Mouse (Mus musculus) neural tube, embryonic 11.5 days (tissue): Measurements from ENCODE around the gene Olfr1254. TPM values are rescaled to one million over a fixed set of nuclear protein-coding genes. Genes with fewer than 3 reads are reported as not detected.

Experiments used
- ATAC-seq: fragments of 200-750 bp; cut with Nextera tagmentation; 2 replicates; pipeline ENCODE4 v1.8.0; 2017; ENCODE audit warnings: moderate number of reproducible peaks, mild to moderate bottlenecking, moderate TSS enrichment, moderate library complexity; ENCODE audit not compliant: insufficient read depth, low FRiP score, low TSS enrichment
- DNase-seq: peaks from one replicate; pipeline ENCODE4 v3.0.0-alpha.2; 2015; ENCODE audit warnings: low spot score
- H3K27ac ChIP-seq: fragments of 300-500 bp; sonication (generic); 2 replicates; pipeline ENCODE4 v1.5.1; 2014; ENCODE audit warnings: low read depth, mild to moderate bottlenecking, low read length
- H3K27me3 ChIP-seq: fragments of 300-500 bp; sonication (generic); 2 replicates; pipeline ENCODE4 v1.6.1; 2014; ENCODE audit warnings: mild to moderate bottlenecking, low read length, mixed read lengths; ENCODE audit not compliant: control insufficient read depth, insufficient read depth
- H3K36me3 ChIP-seq: fragments of 300-500 bp; sonication (generic); 2 replicates; pipeline ENCODE4 v1.6.1; 2014; ENCODE audit warnings: mild to moderate bottlenecking, low read length, moderate library complexity, mixed read lengths; ENCODE audit not compliant: control insufficient read depth, insufficient read depth
- H3K4me1 ChIP-seq: fragments of 300-500 bp; sonication (generic); 2 replicates; pipeline ENCODE4 v1.6.1; 2014; ENCODE audit warnings: low read length, mixed read lengths; ENCODE audit not compliant: control insufficient read depth, insufficient read depth
- H3K4me2 ChIP-seq: fragments of 300-500 bp; sonication (generic); 2 replicates; pipeline ENCODE4 v1.6.1; 2014; ENCODE audit warnings: low read depth, mild to moderate bottlenecking, moderate library complexity
- H3K4me3 ChIP-seq: fragments of 300-500 bp; sonication (generic); 2 replicates; pipeline ENCODE4 v1.5.1; 2014; ENCODE audit warnings: low read depth, low read length
- H3K9ac ChIP-seq: fragments of 300-500 bp; sonication (generic); 2 replicates; pipeline ENCODE4 v1.6.1; 2014; ENCODE audit warnings: mild to moderate bottlenecking, low read length
- H3K9me3 ChIP-seq: fragments of 300-500 bp; sonication (generic); 2 replicates; pipeline ENCODE4 v1.6.1; 2016; ENCODE audit warnings: low read length; ENCODE audit not compliant: control insufficient read depth
- WGBS: fragments of 180-500 bp; shearing (Covaris S2); extraction: QIAGEN DNeasy Blood & Tissue Kit; methylation state at CpG from one replicate; pipeline ENCODE4 v1.1.7; 2014; 5-methylcytosine and 5-hydroxymethylcytosine counted together
- polyA plus RNA-seq: library from polyadenylated mRNA; unstranded; fragments of >200 nt; fragmentation: Nextera tagmentation; extraction: Ambion mirVana; gene quantifications from 2 replicates; pipeline ENCODE4 v1.2.1, GENCODE M21; 2014

Olfr1254 gene
- polyA plus RNA-seq = not detected in 2 replicates

- DNase-seq (no peak), ATAC-seq (no peak)
- Histone ChIP-seq H3K27me3 (no peaks in the 10 kb centered on the region), H3K4me2 (no peak within 1 kb of the TSS), H3K9ac (no peak within 1 kb of the TSS), H3K4me3 (no peak within 1 kb of the TSS), H3K27ac (no peak within 1 kb of the TSS), H3K36me3 (no peaks in the 10 kb centered on the region), H3K9me3 (no peaks in the 10 kb centered on the region), H3K4me1 (no peaks in the 10 kb centered on the region)
Measured at GRCm38 (mm10) chr2:89793519-89793918, at the start of gene Olfr1254. TSS of gene Olfr1254 (minus strand) at chr2:89793619.

DNA sequence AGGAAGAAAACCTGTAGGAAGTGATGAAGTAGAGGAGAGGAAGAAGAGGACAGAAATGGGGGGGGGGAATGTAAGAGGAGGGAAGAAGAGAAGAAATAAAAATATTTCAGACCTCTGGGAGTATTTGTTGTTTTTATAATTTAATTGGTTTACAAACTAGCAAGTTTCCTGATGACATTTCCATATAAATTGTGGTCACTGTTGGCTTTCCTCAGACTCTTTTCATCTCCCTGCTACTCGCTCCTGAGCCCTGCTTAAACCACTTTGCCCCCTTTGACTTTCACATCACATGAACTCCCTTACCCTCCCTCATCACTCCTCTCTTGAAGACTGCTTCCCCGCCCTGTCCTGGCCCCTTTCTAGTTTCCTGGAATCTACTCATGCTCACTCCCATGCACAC lies 48.0 kb upstream of the Olfr1254 start, which contains the start of gene Olfr1256:
Gene Olfr1256, minus strand, starts transcription at position 101 of the 400 bp plus-strand sequence.
- DNase-seq = no peak
- H3K9me3 ChIP-seq = no peaks in the 10 kb centered on the region
- no peaks in the 10 kb centered on the region for H3K36me3 ChIP-seq

GRCm38 (mm10) chr2:89820216-89820615 lies 26.8 kb upstream of the Olfr1254 start:
- no peak overlapping the region for H3K4me3 ChIP-seq
- H3K4me2 ChIP-seq = no peak overlapping the region
- no peak for DNase-seq
- WGBS = 96% methylated on average over 1 of the region's 1 CpGs
- H3K9me3 ChIP-seq = no peaks in the 10 kb centered on the region
- H3K36me3 ChIP-seq = no peaks in the 10 kb centered on the region
- ATAC-seq = no peak
- H3K4me1 ChIP-seq = no peaks in the 10 kb centered on the region
- no peak overlapping the region for H3K27ac ChIP-seq
- no peaks in the 10 kb centered on the region for H3K27me3 ChIP-seq
- H3K9ac ChIP-seq = no peak overlapping the region

More for the DNA sequence above, 48.0 kb upstream of the Olfr1254 start, which contains the start of gene Olfr1256:
- Histone ChIP-seq H3K27ac (no peak within 1 kb of the TSS), H3K4me2 (no peak within 1 kb of the TSS), H3K27me3 (no peaks in the 10 kb centered on the region), H3K9ac (no peak within 1 kb of the TSS), H3K4me1 (no peaks in the 10 kb centered on the region), H3K4me3 (no peak within 1 kb of the TSS)
- 46% methylated on average over 2 of the region's 2 CpGs for WGBS
- no peak for ATAC-seq

DNA sequence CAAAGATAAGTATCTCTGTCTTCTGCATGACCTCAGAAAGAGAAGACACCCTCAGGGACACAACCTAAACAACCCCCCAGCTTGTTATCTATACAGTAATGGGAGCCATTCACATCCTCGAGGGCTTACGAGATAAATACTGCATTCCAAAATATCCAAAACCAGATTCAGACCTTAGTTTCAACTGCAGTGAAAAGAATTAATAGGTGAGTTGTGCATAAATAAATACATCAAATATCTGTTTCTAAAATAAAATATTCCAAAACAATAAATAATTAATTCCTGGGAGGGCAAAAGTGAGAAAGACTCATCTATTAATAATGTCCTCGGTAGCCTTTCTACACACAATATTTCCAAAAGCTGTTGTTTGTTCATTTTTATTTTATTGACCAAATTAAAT lies 18.3 kb upstream of the Olfr1254 start, which contains the start of gene Olfr1255:
Gene Olfr1255, plus strand, starts transcription at position 301 of the 400 bp plus-strand sequence.
- Histone ChIP-seq H3K9ac (no peak within 1 kb of the TSS), H3K9me3 (no peaks in the 10 kb centered on the region), H3K36me3 (no peaks in the 10 kb centered on the region), H3K27ac (no peak within 1 kb of the TSS), H3K4me3 (no peak within 1 kb of the TSS), H3K4me1 (no peaks in the 10 kb centered on the region), H3K4me2 (no peak within 1 kb of the TSS), H3K27me3 (no peaks in the 10 kb centered on the region)
- DNase-seq (no peak), ATAC-seq (no peak)
- WGBS = 94% methylated on average over 3 of the region's 3 CpGs

GRCm38 (mm10) chr2:89810751-89811150 lies 17.3 kb upstream of the Olfr1254 start:
- no peak overlapping the region for H3K9ac ChIP-seq
- H3K4me3 ChIP-seq = no peak overlapping the region
- H3K36me3 ChIP-seq = no peaks in the 10 kb centered on the region
- no peaks in the 10 kb centered on the region for H3K27me3 ChIP-seq
- ATAC-seq (no peak), DNase-seq (no peak)
- no peaks in the 10 kb centered on the region for H3K9me3 ChIP-seq
- no peak overlapping the region for H3K27ac ChIP-seq
- 76% methylated on average over 2 of the region's 2 CpGs for whole genome bisulfite sequencing
- no peak overlapping the region for H3K4me2 ChIP-seq
- H3K4me1 ChIP-seq = no peaks in the 10 kb centered on the region

DNA sequence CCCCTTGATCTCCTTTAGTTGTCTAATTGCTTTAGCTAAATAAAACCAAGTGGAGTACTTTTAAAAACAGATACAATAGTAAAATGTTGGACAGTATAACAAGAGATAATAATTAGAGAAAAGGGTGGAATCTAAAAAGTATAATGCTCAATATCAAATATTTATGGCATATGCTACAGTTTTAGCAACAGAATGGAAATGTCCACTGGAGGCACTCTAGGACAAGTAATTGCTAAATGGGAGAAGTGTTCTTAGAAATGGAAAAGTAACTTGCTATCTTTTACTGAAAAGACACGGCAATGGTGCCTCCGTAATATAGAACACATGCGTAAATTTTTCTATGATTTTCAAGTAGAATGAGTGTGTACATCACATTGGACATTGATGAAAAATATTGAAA lies 6.2 kb upstream of the Olfr1254 start:
- no peaks in the 10 kb centered on the region for H3K9me3 ChIP-seq
- 93% methylated on average over 3 of the region's 3 CpGs for WGBS
- H3K27me3 ChIP-seq = no peaks in the 10 kb centered on the region

GRCm38 (mm10) chr2:89756990-89757389 lies 36.4 kb downstream of the Olfr1254 start, which contains the start of gene Olfr1253:
TSS of gene Olfr1253 (minus strand) at chr2:89757090.
- Histone ChIP-seq H3K36me3 (no peaks in the 10 kb centered on the region), H3K4me1 (no peaks in the 10 kb centered on the region), H3K27me3 (no peaks in the 10 kb centered on the region), H3K9me3 (no peaks in the 10 kb centered on the region), H3K4me3 (no peak within 1 kb of the TSS), H3K4me2 (no peak within 1 kb of the TSS), H3K27ac (no peak within 1 kb of the TSS), H3K9ac (no peak within 1 kb of the TSS)
- ATAC-seq (no peak), DNase-seq (no peak)
- 93% methylated on average over 1 of the region's 1 CpGs for WGBS

More for the DNA sequence above, 6.2 kb upstream of the Olfr1254 start:
- Histone ChIP-seq H3K4me1 (no peaks in the 10 kb centered on the region), H3K36me3 (no peaks in the 10 kb centered on the region), H3K4me3 (no peak overlapping the region), H3K9ac (no peak overlapping the region), H3K4me2 (no peak overlapping the region), H3K27ac (no peak overlapping the region)
- ATAC-seq = no peak
- DNase-seq = no peak

Other genes starting within 250 kb of the Olfr1254 start
- gene Olfr1245, start 215.2 kb downstream of the Olfr1254 start, polyA plus RNA-seq = not detected in 2 replicates
- gene Olfr1246, start 200.5 kb downstream of the Olfr1254 start, polyA plus RNA-seq = not detected in 2 replicates
- gene Olfr1247, start 179.5 kb downstream of the Olfr1254 start, polyA plus RNA-seq = not detected in 2 replicates
- not detected in 2 replicates for gene Olfr1248, start 175.4 kb downstream of the Olfr1254 start, polyA plus RNA-seq
- gene Olfr1249, start 158.6 kb downstream of the Olfr1254 start, polyA plus RNA-seq = not detected in 2 replicates
- not detected in 2 replicates for gene Olfr1250, start 132.2 kb downstream of the Olfr1254 start, polyA plus RNA-seq
- gene Olfr1251, start 121.7 kb downstream of the Olfr1254 start, polyA plus RNA-seq = not detected in 2 replicates
- gene Olfr1252, start 68.6 kb downstream of the Olfr1254 start, polyA plus RNA-seq = not detected in 2 replicates
- gene Olfr1253, start 36.5 kb downstream of the Olfr1254 start, polyA plus RNA-seq = not detected in 2 replicates
- not detected in 2 replicates for gene Olfr1255, start 18.4 kb upstream of the Olfr1254 start, polyA plus RNA-seq
- not detected in 2 replicates for gene Olfr1256, start 47.9 kb upstream of the Olfr1254 start, polyA plus RNA-seq
- not detected in 2 replicates for gene Olfr48, start 54.6 kb upstream of the Olfr1254 start, polyA plus RNA-seq
- not detected in 2 replicates for gene Olfr1257, start 84.8 kb upstream of the Olfr1254 start, polyA plus RNA-seq
- not detected in 2 replicates for gene Olfr1258, start 133.7 kb upstream of the Olfr1254 start, polyA plus RNA-seq
- gene Olfr1259, start 155.0 kb upstream of the Olfr1254 start, polyA plus RNA-seq = not detected in 2 replicates
- gene Olfr1260, start 180.7 kb upstream of the Olfr1254 start, polyA plus RNA-seq = not detected in 2 replicates
- not detected in 2 replicates for gene Olfr1261, start 197.6 kb upstream of the Olfr1254 start, polyA plus RNA-seq
- gene Olfr1262, start 206.5 kb upstream of the Olfr1254 start, polyA plus RNA-seq = not detected in 2 replicates
- gene Olfr1263, start 218.5 kb upstream of the Olfr1254 start, polyA plus RNA-seq = not detected in 2 replicates
- not detected in 2 replicates for gene Olfr1264, start 232.0 kb upstream of the Olfr1254 start, polyA plus RNA-seq
- not detected in 2 replicates for gene Olfr1265, start 241.7 kb upstream of the Olfr1254 start, polyA plus RNA-seq